Mouse (Mus musculus) left cerebral cortex, postnatal 4 days (tissue): ENCODE results near the gene Copb1. TPM values are rescaled to one million over a fixed set of nuclear protein-coding genes. Genes with fewer than 3 reads are reported as not detected.
A peak's percentile ranks its signal among the peaks of the same experiment; 100 is the strongest.
"Not testable (repeated sequence)": the region's sequence is repeated elsewhere in the genome, so short reads cannot be mapped to it uniquely, and the experiment has no call there.

Experiments used
- DNase-seq: peaks from one replicate; pipeline ENCODE4 v3.0.0-alpha.2; 2022
- intact Hi-C: fragments of 180-260 bp; cut with DNase I; formaldehyde crosslinking; loops from one replicate; pipeline ENCODE4 v1.15.1; 2025
- total RNA-seq, 2 experiments: library from RNA; stranded (reverse); gene quantifications; 2 replicates each; pipeline ENCODE4 v1.2.3; 2021

Copb1 gene
- total RNA-seq, 2 experiments from 2014 or later = 76.7 to 80.3 TPM

DNA sequence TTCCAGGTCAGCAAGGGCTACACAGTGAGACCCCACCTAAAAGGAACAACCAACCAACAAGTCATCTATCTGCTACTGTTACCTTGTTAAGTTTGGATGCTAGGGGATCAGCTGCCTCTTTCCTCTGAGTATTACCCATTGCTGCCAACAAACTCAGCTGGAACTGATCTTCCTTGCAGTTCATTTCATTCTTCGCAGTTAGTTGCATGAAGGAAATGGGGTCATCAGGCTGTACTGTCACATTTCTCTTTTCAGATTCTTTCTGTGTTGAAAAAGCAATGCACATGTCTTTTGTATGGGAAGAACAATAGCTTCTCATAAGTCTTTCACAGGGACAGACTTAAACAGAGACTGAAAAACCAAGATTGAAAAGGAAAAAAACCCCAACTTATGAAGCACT, 28.0 kb downstream of the Copb1 start:
- intact Hi-C loops = no loop called here
- no peak for DNase-seq

DNA sequence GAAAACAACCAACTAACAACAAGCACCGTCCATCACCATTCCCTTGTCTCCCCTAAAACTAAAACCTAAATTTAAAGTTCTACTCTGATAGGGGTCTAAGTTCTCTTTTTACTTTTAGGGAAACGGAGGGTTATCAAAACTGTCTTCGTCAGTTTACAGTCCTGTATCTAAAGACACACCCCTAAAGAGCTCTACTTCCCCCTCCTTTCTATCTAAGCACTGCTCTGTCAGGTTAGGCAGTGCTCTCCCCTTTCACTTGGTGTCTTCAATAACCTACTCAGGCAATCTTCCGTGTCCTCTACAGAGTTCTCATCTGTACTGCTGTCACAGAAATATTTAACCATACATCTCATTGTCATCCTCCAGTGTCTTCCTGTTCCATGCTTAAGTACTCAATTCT, 34.1 kb downstream of the Copb1 start:
- no peak for DNase-seq
- intact Hi-C loops = no loop called here

DNA sequence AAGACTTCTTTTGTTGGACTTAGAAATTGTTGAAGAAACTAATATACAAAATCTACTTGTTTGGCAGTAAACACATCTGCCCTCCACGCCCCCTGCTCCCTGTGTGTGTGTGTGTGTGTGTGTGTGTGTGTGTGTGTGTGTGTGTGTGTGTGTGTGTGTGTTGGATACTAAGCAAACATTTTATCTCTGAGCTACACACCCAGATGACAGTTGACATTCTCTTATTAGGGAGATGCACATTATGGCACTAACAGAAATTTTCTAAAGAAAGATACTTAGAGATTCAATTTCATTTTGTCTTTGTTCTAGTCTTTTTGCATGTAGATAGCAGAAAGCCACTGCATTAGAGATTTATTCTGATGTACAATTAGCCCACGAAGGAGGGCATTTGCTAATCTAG, 37.6 kb downstream of the Copb1 start:
- intact Hi-C loops = loop anchor here (10.0 kb wide), 1 partner anchor 842 kb away; no protein-coding TSS in a partner anchor
- no peak for DNase-seq

DNA sequence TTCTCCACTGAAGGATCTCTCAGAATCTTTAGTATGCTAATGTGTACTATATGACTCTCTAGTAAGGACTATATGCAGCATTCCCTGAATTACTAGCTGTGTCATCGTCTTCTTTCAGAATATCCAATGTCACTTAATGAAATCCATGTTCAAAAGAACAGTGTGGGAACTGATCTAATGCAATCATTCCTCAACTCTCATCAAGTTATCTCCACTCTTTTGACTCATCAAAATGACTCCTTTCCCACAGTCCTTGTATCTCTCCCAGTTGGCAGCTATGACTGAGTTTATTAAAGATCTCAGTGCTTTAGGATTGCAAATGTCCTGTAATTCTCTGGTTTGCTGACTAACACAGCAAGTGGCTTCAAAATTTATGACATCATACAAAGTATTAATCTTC, 40.1 kb downstream of the Copb1 start:
- no peak for DNase-seq
- intact Hi-C loops = loop anchor here (10.0 kb wide), 1 partner anchor 840 kb away; no protein-coding TSS in a partner anchor

DNA sequence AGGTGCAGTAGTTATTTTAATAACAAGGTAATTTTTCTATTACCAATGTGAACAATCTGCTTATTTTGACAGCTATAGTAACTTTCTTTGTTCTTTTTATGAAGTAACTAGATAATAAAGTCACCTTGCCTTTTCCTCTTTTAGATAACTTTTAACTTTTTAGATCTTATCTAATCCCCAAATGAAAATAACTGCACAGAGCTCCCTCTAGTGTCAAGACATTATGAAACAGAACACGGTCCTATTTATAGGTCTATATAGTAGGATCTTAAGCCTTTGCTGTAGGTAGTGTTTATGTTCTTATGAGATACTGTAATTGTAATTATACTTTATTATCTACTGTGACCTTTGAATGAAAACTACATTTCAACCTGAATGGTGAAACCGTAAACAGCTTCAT, 41.0 kb downstream of the Copb1 start:
- intact Hi-C loops = loop anchor here (2.0 to 10.0 kb wide), 2 partner anchors 147 to 839 kb away; no protein-coding TSS in a partner anchor
- DNase-seq = no peak

DNA sequence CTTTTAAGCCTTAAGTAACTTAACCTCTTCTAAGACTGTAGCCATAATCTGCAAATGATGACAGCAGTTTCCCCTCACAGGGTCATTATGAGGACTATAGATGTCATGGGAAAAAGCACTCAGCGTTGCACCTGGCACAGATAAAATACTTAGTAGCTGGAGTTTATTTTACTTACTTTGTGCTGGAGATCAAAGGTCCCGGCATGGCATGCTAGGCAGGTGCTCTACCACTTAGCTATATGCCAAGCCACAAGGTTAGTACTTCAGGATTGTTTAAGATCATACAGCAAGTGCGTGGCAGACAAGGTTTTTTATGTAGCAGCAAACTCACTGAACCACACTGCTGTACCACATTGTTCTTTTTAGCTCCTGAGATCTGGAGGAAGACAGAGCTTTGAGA, 43.9 kb downstream of the Copb1 start:
- no peak for DNase-seq
- intact Hi-C loops = loop anchor here (10.0 kb wide), 1 partner anchor 836 kb away; no protein-coding TSS in a partner anchor

DNA sequence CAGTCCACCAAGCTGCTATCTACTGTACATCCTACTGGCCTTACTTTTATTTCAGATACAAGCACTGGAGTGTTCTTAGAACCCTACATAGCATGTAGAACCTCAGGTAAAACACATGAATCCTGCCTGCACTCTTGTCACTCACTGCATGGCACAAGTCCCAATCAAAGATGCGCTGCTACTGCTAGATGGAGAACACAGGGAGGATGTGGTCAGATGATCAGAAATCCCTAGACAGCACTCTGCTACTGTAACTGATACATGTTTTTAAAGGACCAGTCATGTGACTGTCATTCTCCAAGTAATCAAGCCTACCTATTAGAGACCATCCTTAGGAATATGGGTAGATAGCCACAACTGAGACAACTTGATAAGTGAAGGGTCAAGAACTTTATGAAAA, 44.7 kb downstream of the Copb1 start:
- intact Hi-C loops = loop anchor here (10.0 kb wide), 1 partner anchor 835 kb away; no protein-coding TSS in a partner anchor
- no peak for DNase-seq

DNA sequence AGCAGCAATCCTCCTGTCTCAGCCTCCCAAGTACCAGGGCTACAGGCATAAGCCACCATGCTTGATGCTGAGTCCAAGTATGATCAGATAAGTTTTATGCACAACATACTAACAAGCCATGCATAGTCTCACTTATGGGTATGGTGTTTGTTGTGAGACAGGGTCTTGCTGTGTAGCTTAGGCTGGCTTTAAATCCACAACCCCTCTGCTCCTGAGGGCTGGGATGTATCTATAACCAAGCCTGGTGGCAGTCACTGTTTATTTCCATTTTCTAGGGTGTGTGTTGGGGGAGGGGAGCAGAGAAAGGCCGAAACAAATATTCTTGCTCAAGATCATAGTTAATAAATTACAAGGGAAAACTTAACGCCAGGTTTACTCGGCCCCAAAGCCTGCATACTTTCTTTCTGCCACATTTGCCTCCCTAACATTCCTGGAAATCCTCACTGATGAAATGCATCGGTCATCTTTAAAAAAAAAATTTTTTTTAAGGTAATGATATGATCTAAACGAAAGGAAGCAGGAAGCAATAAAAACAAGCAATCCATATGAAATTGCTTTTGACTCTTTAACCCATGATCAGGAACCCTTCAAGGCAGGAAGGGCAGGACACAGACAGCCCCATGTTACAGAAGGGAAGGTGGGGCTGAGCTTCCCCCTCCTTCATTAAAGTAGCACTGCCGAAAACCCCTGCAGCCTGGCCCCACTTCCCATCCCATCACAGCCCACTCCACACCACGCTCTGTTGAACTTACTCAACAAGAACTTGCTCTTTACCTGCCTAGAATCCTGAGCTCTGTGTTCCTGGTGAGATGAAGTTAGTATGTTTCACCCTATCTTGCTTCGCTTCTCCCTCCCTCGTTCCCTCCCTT, 50.8 kb downstream of the Copb1 start:
- intact Hi-C loops = no loop called here
- no peak for DNase-seq

DNA sequence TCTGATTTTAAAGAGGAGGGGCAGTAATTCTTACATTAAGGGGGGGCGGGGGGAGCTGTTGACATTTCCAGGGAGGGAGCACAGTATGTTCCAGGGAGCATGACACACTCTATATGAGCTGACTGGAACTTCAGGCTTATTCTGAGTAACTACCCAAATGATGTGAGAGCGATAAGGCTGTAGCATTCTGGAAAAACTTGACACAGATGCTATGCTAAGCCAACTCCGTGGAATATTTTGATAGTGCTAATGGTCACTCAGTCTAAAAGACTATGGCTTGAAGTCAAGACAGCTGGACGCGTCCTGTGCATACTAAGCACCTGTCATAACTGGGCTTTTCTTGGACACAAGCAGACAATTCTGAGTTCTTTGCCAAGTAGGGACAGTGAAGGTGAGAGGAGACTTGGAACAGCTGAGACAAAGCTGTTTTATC, 51.5 kb downstream of the Copb1 start:
- no peak for DNase-seq
- intact Hi-C loops = no loop called here

DNA sequence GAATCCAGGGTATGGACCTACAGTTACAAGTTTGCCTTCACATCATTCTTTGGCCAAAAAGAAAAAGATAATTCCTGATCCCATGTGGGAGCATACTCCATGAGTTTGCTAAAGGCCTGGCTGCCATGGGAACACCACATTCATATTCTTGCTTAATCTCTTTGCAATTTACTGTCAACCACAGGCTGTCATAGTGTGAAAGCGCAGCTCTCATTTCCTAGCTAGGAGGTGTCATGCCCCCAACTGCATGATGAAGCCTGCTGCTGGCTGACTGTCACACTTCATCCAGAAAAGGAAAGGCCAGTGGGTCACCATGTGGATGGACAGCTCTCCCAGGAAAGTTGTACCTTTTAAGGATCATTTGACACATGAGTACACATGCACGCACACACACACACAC, 53.9 kb downstream of the Copb1 start:
- intact Hi-C loops = no loop called here
- no peak for DNase-seq

DNA sequence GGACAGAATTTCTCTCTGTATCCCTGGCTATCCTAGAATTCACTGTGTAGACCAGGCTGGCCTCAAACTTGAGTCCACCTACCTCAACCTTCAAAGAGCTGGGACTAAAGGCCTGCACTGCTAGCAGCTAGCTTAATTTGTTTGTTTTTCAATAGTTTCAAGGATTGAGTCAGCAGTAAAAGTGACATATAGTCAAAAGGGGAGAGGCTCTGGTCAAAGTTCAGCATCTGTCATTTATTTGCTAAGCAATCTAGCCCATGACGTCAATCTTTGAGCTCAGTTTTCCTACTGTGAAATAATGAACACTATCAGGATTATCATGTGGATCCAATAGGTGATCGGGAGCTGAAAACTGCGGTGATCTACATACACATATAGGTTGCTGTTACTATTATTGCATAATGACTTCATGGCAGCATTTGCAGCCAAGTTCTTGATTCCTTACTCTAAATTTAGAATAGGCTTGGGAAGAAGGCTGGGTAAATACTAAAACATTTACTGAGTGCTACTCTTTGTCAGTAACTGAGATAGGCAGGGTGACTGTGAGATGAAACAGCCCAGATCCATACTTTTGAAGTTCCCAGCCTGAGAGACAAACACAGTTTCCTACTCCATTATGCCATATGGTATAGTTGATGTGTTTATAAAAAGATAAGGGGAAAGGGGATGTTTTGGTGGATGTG, 54.9 kb downstream of the Copb1 start:
- intact Hi-C loops = no loop called here
- no peak for DNase-seq

DNA sequence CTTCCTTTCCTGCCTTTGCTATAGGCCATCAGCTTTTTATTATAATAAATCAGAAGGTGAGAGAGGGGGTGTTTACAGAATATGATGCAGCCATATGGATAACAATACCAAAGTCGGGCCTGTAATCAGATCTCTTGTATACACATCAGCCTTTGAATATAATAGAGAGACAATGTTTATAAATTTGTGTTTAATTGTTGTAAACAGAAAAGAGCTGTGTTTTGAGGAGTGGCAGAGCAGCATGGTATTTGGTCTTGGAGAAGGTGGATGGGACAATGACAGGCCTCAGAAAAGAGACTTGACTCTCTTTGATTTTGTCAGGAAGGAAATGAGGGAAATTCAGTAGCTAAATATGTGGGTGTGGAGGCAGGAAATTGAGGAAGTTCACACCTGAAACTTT, 56.3 kb downstream of the Copb1 start:
- intact Hi-C loops = no loop called here
- no peak for DNase-seq

DNA sequence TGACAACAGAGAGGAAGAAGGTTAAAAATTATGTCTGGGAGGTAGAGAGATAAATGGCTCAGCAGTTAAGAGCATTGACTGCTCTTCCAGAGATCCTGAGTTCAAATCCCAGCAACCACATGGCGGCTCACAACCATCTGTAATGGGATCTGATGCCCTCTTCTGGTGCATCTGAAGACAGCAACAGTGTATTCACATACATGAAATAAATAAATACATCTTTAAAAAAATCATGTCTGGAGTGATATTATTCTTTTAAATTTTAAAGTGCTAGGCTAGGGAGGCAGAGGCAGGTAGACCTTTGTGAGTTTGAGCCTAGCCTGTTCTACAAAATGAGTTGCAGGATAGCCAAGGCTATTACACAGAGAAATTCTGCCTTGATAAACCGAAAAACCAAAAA, 57.9 kb downstream of the Copb1 start:
- intact Hi-C loops, DNase-seq: not testable (repeated sequence)

DNA sequence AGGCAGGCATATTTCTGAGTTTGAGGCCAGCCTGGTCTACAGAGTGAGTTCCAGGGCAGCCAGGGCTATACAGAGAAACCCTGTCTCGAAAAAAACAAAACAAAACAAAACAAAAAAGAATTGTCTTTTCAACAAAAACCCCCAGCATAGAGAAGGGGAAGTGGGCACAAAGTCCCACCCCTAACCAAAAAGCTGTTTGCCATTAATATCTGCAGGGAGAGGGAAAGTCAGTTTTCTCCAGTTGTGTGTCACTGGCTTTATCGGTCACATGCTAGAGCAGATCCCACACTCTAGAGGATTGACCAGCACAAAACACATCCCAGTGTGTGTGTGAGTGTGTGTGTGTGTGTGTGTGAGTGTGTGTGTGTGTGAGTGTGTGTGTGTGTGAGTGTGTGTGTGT, 59.7 kb downstream of the Copb1 start:
- intact Hi-C loops, DNase-seq: not testable (repeated sequence)

DNA sequence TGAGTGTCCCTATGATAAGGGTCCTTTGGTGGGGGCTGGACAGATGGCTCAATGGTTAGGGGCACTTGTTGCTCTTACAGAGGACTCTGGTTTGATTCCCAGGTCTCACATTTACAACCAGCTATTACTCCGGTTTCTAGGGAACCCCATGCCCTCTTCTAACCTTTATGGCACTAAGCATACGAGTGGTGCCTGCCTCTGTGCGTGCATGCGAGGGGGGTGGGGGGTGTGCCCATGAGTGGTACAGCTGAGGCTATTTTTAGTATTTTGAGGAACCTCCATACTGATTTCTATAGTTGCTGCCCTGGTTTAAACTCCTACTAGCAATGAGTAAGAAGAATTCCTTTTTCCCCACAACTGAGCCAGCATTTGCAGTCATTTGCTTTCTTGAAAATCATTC, 60.3 kb downstream of the Copb1 start:
- no peak for DNase-seq
- intact Hi-C loops = no loop called here

DNA sequence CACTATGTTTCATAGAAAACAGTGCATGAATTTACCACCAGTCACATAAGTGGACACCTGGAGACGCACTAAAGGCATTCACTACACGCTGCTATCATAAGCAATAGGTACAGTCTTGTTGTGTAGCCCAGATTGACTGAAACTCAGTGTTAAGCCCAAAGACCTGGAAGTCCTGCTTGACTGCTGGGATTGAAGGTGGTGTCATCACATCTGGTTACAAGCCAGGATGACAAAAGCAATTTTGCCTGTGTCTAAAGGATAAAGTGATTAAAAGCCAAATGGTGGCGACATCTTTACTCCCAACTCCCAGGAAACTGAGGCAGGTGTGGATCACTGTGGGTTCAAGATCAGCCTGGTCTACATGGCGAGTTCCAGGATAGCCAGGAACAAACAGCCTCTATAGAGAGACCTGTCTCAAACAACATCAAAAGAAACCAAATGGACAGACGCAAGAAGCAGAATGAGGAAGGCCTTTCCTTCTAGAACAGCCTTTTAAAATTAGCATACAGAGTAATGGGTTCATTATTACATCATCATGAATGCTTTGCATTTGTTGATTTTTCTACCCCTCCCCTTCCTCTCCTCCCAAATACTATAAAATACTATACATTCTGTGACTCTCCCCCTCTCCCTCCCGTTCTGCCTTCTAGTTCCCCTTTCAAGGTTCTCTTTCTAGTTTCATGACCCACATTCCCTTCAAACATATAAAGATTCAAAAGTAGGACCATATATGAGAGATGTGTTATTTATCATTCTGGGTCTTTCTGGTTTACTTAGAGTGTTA, 61.0 kb downstream of the Copb1 start:
- DNase-seq = no peak
- intact Hi-C loops = no loop called here

DNA sequence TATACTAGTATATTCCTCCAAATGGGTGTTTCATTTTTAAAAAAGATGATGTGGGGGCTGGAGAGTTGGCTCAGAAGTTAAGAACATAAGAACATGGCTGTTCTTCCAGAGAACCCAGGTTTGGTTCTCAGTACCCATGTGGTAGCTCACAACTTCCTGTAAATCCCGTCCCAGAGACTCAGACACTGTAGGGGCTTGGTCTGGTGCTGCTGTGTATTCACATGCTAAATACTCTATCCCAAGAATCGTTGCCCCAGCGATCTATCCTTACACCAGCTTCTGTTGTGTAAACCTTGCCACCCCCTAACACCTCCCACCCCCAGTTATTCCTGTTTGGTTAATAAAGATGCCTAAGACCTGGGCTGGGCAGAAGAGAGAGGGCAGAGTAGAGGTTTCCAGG, 61.9 kb downstream of the Copb1 start:
- DNase-seq = no peak

DNA sequence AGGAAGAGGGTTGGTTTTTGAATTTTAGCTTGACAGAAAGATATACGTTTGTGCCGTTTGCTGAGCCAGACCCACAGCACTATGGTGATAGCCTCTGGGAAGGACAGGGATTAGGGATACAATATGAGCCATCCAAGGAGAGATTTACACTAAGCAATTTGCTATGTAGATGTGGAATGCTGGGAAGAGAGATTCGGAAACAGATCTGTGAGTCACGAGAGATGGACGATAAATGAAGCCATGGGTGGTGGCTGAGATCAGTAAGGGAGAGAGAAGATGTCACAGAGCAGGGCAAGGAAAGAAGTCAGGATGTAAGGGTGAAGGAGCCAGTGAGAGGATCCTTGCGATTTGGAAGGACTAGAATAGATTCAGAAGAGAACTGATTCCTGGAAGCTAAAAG, 71.1 kb downstream of the Copb1 start:
- DNase-seq = no peak
- intact Hi-C loops = no loop called here

More for the DNA sequence above, 61.9 kb downstream of the Copb1 start:
- intact Hi-C loops = no loop called here

DNA sequence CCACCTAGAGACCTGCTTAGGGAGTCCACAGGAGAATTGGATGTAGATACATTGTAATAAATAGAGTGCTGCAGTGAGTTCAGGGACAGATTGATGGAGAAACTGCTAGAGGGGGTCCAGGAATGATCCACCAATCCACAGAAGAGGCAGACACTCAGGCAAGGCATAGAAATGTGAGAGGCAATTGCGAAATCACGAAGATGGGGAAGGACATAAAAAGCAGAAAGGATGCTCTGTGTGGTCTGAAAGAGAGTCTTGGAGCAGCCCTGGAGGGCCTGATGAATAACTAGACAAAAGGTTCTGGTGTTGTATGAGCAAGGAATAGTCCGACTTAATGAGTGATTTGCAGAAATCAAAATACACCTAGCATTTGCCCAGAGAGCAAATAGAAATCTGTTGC, 71.8 kb downstream of the Copb1 start:
- no peak for DNase-seq
- intact Hi-C loops = no loop called here

DNA sequence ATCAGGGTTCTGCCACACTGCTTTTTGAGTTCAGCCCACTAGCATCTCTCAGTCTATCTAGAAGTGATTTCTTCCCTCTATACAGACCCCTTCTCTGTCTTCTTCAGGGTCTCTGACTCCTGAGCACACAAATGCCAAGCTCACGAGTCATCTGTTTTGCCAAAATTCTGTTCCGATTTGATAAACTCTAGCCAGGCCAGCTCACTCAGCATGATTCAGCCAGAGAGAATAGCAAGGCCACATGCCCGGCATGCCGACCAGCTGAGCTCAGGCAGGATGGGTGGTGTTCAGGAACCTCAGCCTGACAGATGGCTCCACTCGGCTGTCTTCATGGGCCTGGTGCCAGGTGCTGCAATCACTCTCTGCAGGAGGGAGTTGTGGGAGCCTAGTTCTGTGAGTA, 73.1 kb downstream of the Copb1 start:
- DNase-seq = peak; percentile 94
- intact Hi-C loops = no loop called here

DNA sequence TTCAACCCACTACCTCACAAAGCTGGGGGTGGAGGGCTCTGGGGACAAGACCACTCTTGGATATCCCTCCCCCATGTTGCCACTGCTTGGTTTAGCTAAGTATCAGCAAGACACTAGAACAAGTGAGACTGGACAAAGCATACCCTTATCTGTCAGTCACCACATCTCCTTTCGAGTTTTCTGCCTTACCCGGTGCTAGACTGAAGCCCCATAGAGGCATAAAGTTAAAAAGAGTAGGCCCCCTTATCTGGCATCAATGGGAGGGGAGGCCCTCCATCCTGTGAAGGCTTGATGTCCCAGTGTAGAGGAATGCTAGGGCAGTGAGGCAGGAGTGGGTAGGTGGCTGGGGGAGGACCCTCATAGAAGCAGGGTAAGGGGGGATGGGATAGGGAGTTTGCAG, 77.9 kb downstream of the Copb1 start:
- intact Hi-C loops = no loop called here
- DNase-seq = no peak
